Mouse (Mus musculus) kidney, postnatal 25 days (tissue): ENCODE data around the gene Lrpap1.

ENCODE experiments used
- DNase-seq, 2 experiments: peaks; one replicate each; pipeline ENCODE4 v3.0.0; 2021; ENCODE audit warnings: mixed read lengths in 2 of 2

Gene Lrpap1

DNA sequence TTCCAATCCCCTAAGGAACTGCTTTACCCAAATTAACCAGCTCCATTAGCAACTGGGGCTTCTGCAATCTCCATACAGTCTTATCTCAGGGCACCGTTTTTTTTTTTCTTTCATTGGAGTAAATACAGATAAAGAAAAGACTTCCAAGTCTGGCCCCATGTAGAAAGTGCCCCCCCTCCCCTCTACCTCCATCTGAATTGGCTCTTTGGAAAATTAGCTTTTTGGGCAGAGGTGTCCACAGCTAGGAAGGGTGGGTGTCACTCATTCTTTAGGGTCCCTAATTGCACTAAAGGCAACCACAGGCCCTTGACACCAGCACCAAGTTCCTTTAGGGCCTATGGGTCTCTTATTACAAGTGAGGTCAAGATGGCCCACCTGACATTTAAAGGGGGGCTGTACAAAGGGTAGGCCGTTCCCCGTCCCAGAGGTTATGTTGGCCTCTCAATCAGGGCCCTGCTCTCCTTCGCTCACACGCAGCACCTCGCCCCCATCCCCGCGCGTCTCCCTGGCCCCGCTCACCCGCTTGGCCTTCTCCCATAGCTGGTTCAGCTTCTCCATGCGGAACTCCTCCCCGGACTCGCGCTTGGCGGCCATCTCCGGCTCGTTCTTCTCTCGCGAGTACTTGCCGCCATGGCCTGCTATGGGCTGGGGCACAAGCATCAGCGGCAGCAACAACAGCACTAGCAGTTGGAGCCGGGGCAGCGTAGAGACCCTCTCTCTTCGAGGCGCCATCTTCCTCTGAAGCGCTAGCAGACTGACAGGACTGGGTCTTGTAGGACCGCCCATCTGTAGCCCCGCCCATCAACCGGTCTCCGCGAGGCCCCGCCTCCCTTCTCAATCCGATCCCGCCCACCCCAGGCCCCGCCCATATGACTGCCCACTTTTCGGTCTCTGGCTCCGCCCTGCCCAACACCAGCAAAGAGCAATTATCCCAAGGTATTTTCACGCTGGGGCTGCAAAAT lies at the start of gene Lrpap1:
Gene Lrpap1, minus strand, starts transcription at position 807 of the 962 bp plus-strand sequence.
- DNase-seq: peak; percentile 92 to 94

DNA sequence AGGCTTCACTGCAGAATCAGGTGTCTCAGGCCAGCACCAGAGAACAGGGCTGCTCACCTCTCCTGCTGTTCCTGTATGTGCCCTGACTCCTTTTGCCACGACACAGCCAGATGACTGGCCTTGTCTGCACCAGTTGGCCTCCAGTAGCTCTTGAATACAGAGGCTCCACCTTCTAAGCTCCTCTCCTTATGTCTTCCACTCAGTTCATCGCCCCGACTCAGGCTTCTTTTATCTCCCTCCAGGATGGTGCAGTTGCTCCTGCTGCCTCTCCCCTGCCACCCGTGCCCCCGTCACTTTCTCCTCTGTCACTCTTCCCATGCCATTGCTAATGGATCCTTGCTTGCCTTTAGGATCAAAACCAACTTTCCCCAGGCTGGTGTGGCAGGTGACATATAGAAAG lies 44.4 kb upstream of the Lrpap1 start:
- DNase-seq: no peak

DNA sequence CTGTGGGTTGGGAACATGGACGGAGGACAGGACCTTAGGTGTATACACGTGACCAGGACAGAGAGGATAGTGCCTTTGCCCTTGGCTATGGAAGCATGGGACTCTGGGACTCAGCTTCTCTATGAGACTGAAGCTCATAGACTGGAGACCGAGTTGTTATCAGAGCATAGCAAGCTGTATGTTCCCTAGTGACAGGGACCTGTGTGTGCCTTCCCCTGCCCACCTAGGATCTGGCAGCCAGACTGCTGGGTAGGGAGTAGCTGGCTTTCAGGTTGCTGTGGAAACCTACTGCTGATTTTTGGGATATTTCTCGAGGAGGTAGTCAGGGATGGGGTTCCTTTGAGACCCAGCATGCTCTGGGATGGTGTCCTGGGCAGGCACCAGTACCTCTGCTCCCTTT lies 44.0 kb upstream of the Lrpap1 start:
- no peak for DNase-seq

DNA sequence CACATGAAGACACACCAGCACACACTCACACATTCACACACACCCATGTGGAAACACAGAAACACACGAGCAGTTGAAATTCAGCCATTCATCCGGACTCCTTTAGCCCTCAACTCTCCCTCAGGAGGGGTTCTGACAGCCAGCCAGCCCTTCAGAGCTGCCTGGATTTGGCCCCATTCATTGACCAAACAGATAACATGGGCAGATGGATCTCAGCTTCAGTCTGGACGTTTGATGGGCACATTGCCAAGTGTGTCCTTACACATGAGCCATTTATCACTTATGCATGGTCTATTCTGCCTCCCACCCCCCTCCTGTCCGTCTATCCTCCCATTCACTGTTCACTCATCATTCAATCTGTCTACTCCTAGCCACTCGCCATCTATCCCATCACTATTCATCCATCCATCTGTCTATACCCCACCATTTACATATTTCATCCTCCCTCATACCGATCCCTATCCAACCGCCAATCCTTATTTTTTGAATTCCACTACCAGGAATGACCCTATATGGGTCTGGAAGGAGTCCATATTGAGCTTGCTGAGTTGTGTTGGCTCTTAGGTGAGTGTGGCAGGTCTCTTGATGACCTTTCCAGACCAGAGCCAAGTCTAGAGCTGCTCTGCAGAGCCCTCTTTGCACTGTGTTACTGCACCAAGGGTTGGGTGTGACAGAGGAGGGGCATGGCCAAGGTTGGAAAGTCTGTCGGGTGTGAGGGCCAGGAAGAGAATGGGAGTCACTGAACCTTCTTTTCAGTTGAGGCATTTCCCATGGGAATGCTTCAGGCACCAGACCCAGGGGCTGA lies 42.6 kb upstream of the Lrpap1 start:
- DNase-seq: no peak

DNA sequence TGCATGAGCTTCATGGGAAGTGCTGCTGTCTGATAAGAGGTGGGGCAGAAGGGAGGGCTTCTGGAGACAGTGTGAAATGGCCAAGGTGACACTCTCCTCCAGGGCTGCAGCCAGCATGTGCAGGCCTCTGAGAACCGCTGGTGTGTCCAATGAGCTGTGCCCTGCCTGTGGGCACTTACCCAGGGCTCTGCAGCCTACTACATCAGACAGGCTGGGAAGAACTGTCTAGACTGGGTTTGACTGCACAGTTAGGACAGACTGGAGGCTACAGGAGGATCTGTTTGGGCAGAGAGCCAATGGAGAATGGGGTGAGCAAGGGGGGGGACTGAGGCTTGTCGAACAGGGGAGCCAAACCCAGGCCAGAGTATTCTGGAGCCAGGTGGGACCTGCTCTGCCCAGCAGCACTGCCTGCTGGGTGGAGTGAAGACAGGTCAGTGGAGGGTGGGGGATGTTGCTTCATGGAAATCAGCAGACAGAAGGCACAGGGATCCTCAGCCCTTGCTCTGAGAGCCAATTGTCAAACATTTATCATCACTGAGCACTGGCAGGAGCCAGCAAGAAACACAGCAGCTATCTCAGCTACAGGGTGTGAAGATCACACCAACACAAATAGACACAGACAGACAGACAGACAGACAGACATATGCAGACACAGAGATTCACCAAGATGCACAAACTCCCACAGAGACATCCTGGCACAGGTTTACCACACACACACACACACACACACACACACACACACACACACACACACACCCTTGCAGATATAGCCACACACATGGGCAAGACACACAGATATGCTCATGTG lies 41.8 kb upstream of the Lrpap1 start:
- DNase-seq: no peak

DNA sequence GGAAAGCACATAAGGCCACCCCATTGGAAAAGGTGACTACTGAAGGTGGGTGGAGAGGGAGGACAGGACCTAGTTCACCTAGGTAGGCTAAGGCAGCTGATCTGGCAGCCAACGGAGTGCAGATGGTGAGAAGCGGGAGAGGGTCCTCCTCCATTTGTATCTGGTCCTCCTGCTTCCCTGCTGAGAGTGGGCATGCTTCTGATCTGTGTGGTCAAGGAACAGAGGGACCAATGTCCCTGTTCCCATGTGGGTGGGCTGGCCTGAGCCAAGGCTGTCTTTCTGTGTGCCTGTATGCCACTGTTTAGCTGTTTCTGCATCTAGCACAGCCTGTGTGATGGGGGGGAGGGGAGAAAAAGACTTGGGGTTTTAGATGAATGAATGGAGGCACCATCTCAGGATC lies 41.2 kb upstream of the Lrpap1 start:
- no peak for DNase-seq

DNA sequence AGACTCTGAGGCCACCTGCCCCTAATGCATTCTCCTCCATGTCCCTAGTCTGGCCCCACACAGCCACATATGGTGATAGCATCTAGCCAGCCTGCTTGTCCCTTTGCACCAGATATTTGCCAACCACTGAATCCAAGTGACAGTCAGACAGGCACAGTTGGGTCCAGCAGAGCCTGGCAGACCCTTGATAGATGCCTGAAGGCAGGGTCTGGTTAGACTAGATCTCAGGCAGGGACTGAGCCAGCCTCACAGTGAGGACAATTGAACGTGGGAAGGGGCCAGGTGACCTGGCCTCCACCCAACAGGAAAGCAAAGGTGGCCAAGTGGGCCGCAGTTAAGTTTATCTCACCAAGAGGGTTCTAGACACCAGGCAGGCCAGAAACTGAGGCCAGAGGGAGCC lies 39.1 kb upstream of the Lrpap1 start:
- DNase-seq: no peak

DNA sequence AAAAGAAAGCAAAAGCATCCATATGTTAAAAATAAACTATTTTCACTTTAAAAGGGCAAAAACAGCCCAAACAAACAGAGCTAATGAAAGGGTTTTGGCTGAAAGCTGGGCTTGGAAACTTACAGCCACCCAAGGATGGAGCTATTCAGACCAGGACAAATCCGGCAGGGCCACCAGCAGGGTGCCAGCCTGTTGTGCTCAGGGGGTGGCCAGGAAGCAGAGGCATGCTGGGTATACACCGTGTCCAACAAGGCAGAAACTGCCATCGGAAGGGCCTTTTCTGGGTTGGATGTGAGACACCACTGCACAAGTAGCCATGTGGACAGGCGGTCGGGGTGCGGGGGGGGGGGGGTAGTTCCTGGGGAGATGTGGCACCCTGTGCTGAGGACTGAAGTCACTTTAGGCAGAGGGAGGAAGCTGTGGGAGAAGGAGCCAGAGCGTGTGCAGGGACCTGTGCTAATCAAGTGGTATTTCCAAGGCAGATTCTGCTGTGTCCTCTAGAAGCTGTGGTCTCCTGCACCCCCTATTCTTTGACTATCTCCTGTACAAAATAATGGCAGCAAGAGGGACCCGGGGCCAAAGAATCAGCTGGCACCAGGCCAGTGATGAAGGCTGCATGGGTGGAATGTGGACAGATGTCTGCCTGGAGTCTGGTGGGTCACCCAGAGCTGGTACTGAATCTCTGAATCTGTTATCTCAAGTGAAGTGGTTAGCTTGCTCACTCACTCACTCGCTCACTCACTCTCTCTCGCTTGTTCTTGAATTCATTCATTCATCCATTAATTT lies 38.1 kb upstream of the Lrpap1 start:
- no peak for DNase-seq

DNA sequence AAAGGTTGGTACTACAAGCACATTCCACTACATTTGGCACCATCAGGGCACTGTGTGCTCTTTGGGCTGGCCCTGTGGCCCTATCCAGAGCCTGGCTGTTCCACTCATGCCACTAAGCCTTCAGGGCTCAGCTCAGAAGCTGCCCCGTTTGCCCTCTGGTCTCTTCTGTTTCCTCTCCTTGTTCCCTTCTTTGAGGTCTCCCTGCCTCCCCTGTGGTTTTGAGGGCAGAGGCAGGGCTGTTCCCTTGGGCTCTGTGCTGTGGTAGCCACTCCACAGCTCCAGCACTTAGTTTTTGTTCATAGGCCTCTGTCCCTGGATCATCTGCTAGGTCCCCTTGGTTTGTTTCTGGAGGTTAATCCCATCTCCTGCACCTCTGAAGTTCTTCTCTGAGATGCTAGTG lies 37.3 kb upstream of the Lrpap1 start:
- DNase-seq: no peak

DNA sequence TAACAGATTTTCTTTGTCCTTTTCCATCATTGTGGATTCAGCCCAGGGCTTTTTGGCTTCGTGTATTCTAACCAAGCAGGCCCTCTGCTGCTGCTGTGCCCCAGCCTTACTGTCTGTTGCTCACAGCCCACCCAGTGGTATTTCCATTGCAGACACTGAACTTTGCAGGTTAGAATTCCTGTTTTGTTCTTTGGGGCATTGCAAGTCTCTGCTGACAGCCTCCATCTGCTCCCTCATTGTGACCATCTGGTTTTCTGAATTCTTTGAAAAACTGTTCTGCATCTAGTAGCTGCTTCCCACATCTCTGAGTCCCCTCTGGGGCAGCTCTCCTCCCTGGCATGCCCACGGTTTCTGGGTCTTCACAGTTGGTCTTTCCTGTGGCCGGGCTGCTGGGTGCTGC lies 35.8 kb upstream of the Lrpap1 start:
- DNase-seq: no peak

DNA sequence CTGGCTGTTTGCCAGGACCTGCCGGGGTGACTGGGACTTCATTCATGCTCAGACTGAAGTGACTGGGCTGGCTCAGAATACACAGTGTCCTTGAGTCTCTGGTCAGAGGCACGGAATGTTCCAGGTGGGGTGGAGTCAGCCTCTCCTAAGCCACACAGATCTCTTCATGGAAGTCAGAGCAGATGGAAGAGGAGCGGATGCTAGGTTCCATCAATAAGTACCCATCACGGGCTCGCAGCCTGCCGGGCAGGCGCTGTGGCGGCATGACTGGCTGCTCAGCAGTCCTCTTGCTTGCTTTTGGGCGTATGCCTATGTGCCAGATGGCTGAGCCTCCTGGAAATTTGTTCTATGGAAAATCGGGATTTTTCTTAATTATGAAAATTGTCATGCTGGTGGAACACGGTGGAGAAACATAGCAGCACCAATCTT lies 32.6 kb upstream of the Lrpap1 start:
- no peak for DNase-seq

DNA sequence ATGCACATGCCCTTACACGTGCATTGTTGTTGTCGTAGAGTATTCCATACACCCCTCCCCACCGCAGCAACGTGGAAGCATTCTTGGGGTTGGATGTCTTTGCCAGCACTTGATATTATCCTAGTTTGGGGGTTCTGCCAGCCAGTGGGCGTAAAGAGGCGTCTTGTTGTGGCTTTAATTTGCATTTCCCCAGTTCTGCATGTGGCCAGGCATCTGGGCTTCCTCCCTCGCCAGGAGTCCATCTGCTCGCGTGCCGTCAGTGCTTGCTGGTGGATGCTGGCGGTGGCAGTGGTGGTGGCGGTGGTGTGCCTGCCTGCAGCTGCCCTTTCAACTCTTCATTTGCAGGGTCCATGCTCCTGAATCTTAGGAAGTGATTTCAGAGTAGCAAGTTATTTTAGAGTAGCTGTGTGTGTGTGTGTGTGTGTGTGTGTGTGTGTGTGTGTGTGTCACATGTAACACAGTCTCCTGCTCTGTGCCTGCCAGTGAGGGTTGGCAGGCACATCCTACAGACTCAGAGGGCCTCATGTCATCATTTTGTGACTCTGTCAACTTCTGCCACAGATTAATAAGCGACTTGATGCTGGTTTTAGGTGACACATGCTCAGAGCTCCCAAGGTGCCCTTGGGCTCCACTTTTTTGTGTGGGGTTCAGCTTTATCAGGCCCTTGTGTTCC lies 32.1 kb upstream of the Lrpap1 start:
- no peak for DNase-seq

DNA sequence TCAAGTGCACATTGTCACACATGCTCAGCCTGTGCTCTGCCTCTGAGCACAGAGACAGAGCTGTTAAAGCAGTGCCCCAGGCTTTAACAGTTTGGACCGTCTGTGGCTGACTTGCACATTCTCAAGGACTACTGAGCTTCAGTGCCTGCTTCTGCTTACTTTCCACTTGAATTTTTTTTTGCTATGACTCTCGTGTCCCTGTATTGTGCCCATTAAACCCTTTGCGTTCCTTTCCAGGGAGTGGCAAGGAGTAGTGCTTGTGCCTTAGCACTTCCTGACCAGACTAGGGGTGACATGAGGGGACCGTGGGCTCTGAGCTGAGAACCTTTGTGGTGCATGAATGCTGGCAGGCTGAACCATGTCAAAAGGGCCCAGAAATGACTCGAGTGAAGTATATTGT lies 30.3 kb upstream of the Lrpap1 start:
- no peak for DNase-seq

DNA sequence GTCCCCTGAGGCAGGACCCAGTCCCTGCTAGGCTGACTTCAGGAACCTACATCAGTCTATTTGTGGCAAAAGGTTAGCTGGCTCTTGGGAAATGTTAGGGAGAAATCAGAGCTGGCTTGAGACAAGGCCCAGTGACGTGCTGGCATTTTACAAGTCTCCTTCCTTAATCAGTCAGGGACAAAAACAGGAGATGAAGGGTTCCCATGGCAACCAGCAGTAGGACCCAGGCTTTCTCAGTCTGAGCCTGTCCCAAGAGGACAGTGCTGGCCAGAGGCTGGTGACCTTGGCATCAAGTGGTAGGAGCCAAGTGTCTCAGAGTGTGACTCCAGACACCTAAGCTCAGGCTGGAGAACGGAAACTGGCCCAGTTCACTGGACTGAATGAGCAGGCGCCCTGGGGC lies 28.7 kb upstream of the Lrpap1 start:
- DNase-seq: no peak

DNA sequence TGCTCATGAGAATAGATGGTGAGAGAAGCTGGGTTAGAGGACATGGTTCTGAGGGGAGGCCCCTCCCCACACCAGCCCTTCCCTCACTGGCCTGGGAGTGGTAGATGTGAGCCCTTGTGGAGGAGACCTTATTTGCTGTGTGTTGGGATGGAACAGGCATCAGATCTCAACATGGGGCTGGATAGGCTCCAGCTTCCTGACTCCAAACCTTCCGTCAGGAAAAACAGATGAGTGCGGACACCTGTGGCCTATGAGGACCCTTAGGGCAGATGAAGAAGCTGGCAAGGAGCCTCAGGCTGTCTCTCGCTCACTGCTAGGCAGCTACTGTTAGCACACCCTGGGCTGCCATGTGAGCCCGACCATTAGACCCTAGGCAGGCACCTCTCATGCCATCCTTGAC lies 27.9 kb upstream of the Lrpap1 start:
- DNase-seq: no peak

DNA sequence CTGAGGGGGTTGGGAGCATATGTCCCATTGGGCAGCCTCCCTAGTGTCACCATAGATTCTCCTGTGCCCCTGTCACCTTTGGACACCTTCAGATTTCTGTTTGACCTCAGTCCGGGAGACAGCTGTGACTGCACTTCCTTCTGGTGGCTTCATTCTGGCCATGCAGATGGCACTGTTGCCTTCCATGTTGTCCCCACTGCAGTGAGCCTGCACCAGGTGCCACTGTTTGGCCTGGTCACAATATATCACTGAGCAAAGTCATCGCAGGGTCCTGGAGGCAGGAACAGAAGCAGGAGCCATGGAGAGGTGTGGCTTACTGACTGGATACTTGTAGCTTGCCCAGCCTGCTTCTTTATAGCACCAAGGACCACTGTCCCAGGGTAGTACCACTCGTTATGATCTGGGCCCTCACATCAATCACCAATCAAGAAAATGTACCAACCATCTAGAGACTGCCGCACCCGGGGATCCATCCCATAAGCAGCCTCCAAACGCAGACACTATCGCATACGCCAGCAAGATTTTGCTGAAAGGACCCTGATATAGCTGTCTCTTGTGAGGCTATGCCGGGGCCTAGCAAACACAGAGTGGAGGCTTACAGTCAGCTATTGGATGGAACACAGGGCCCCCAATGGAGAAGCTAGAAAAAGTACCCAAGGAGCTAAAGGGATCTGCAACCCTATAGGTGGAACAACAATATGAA lies 26.9 kb upstream of the Lrpap1 start:
- DNase-seq: no peak

DNA sequence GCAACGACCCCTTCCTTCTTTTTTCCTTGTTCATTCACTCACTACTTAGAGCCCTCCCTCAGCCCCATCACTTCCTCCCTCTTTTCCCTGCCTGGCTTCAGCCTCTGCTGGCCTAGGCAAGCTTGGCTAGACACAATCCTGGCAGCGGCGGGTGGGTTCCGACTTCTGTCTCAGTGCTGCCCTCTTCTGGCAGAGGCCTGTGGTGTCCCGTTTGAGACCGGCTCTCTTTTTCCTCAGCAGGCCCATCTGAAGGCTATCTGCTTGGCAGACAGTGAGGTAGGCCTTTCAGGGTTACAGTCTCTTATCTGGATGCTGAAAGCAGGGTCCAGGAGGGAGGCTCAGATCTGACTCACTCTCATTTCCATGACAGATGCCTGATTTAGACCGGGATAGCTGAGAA lies 26.2 kb upstream of the Lrpap1 start:
- DNase-seq: peak; percentile 90 to 92

DNA sequence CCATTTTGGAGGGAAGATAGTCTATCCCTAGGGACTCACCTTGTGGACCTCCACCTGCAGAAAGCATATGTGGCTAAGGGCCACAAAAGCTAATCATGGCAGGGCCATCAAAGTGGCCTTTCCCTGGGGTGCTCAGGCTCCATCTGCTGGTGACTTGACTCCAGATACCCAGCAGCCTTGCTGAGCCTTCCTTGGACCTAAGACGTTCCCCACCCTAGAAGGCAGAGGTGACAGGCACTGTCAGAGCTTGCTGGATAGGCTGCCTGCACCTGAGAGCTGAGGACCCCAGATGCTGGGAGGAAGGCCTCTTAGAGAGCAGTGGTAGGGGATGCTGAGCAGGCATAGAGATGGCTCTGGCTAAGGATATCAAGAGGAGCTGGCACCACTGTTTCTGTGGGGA lies 25.7 kb upstream of the Lrpap1 start:
- no peak for DNase-seq

DNA sequence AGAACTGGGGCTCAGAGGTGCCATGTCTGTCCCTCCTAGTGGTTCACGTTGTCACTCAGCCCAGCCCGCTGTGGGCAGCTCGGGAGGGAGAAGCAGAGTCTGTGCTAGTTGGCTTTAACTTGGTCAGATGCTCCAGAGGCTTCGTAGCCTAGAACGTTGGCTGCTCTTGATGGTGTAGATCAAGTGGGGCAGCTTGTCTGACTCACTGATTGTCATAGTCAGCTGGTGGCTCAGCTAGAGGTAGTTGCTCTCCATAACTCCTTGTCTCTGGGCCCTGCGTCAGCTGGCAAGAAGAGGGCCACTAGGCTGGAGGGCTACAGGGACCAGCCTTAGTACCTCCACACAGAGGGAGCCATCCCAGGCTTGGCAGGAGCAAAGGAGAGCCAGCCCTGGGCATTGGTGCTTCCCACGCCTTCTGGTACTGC lies 24.2 kb upstream of the Lrpap1 start:
- no peak for DNase-seq

DNA sequence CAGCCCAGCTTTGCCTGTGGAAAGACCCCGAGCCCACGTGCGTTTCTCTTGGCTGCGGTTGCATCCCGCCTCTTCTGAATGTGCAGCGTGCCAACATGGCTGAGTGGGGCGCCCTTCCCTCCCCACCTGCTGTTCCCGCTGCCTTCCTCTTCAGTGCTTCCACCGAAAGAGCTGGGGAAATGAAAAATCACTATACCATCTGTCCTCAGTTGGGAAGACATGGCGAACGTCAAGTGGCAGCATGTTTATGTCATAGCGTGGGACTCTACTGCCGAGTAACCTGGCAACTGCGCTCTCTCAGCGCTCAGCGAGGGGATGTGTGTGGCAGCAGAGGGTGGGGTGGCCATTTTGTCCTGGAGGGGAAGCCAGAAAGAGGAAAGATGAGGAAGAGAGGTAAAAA lies 23.6 kb upstream of the Lrpap1 start:
- DNase-seq: no peak

DNA sequence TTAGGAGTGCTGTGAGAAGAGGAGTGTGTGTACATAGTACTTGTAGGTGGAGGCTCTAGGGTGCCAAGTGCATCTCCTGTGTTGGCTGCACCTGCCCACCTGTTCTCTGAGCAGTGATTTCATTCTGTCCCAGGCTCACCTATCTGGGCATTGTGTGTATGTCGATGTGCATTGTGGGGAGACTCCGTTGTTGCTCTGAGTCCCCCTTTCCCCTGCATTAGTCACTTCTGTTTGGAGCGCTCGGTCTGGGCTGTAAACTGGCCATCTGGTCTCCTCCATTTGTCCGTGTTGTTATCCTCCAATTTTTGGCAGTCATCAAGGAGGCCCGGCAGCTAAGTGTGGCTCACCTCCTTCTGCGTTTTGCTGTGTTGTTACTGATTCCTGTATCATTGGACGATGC lies 14.5 kb upstream of the Lrpap1 start:
- no peak for DNase-seq
